12 mouse cellular contexts compared by ENCODE assay signal in the genomic region with DNA sequence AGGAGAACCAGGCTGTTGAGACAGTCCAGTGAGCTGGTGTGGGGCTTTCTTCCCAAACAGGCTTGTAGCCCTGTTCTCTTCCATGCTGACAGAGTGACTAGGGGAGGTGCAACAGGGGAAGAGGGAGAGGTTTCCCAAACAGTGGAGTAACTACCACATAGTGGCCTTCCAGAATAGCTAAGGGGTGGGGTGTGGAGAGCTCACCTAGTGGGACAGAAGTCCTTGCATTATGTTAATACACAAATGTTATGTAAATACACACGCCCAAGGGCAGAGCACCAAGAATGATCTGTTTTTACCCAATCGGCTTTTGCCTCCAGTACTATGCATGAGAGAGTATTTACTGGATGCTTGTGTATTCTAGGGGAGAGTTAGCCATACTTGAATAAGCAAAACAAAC.
"Had no signal": no experiment of that assay in that cellular context is flagged by ENCODE, and none has a peak within 500 bp of the region (broad histone marks: within the 10 kb centered on the region; RNA-seq: fewer than 3 reads in every experiment).

No protein-coding gene starts in this region.

- H3K9me3 ChIP-seq: kidney, embryonic 15.5 days; liver, embryonic 13.5 days; neural tube, embryonic 15.5 days had no signal

- H3K27me3 ChIP-seq: kidney, embryonic 15.5 days; liver, embryonic 13.5 days; neural tube, embryonic 12.5 days; neural tube, embryonic 15.5 days had no signal

- DNase-seq: kidney, adult 8-10 months; kidney, postnatal 10 days; kidney, postnatal 36 days; liver, embryonic 13.5 days; lung, adult 2 months; lung, postnatal 14 days; lung, postnatal 4 days; midbrain, embryonic 14.5 days; thymus, postnatal 25 days had no signal

- H3K27ac ChIP-seq: kidney, embryonic 15.5 days; liver, embryonic 13.5 days; neural tube, embryonic 12.5 days; neural tube, embryonic 15.5 days had no signal

- H3K4me1 ChIP-seq: kidney, embryonic 15.5 days; liver, embryonic 13.5 days; neural tube, embryonic 12.5 days; neural tube, embryonic 15.5 days had no signal

- H3K4me3 ChIP-seq: kidney, embryonic 15.5 days; liver, embryonic 13.5 days; neural tube, embryonic 12.5 days; neural tube, embryonic 15.5 days had no signal

- H3K36me3 ChIP-seq: kidney, embryonic 15.5 days; liver, embryonic 13.5 days; neural tube, embryonic 12.5 days; neural tube, embryonic 15.5 days had no signal
